Mouse (Mus musculus): ENCODE results near the gene Abhd16a.

Gene Abhd16a

GRCm38 (mm10) chr17:35058911-35059892 lies 29.9 kb upstream of the Abhd16a start, which contains the start of gene Ddah2:
Ddah2 (plus strand) TSS chr17:35059035.
- DNase-seq (ENCODE audit: low spot score in 2 of 2), result peak; percentile 79 to 92

- no peak for DNase-seq (ENCODE audit: low spot score in 2 of 2)
These were observed 29.0 kb upstream of the Abhd16a start for GRCm38 (mm10) chr17:35060071-35060470.

- DNase-seq (ENCODE audit: low spot score in 2 of 2), result no peak
These were observed 28.2 kb upstream of the Abhd16a start for GRCm38 (mm10) chr17:35060737-35061297.

GRCm38 (mm10) chr17:35061299-35061698 lies 27.8 kb upstream of the Abhd16a start:
- DNase-seq (ENCODE audit: low spot score in 2 of 2), result no peak

- peak in 1 of 2 experiments; percentile 32 for DNase-seq (ENCODE audit: low spot score in 2 of 2)
These were observed 25.6 kb upstream of the Abhd16a start for GRCm38 (mm10) chr17:35063466-35063865.

GRCm38 (mm10) chr17:35064378-35064877 lies 24.6 kb upstream of the Abhd16a start:
- no peak for DNase-seq (ENCODE audit: low spot score in 2 of 2)

- no peak for DNase-seq (ENCODE audit: low spot score in 2 of 2)
These were observed 23.8 kb upstream of the Abhd16a start, which contains the start of gene Ly6g6c for GRCm38 (mm10) chr17:35064951-35065947. Ly6g6c (plus strand) TSS chr17:35065388.

- DNase-seq (ENCODE audit: low spot score in 2 of 2), result no peak
These were observed 23.0 kb upstream of the Abhd16a start, which contains the start of gene Mpig6b for GRCm38 (mm10) chr17:35066084-35066483. Mpig6b (minus strand) TSS chr17:35066184.

- DNase-seq (ENCODE audit: low spot score in 2 of 2), result no peak
These were observed 20.7 kb upstream of the Abhd16a start for GRCm38 (mm10) chr17:35068213-35068914.

GRCm38 (mm10) chr17:35070556-35071229 lies 18.4 kb upstream of the Abhd16a start:
- no peak for DNase-seq (ENCODE audit: low spot score in 2 of 2)

- no peak for DNase-seq (ENCODE audit: low spot score in 2 of 2)
These were observed 17.6 kb upstream of the Abhd16a start for GRCm38 (mm10) chr17:35071454-35071853.

GRCm38 (mm10) chr17:35074097-35074496 lies 15.0 kb upstream of the Abhd16a start:
- no peak for DNase-seq (ENCODE audit: low spot score in 2 of 2)

- no peak for DNase-seq (ENCODE audit: low spot score in 2 of 2)
These were observed 12.4 kb upstream of the Abhd16a start, which contains the start of gene Ly6g6e for GRCm38 (mm10) chr17:35076507-35077176. Ly6g6e (plus strand) TSS chr17:35076902.

- DNase-seq (ENCODE audit: low spot score in 2 of 2), result no peak
These were observed 11.8 kb upstream of the Abhd16a start for GRCm38 (mm10) chr17:35077285-35077684.

GRCm38 (mm10) chr17:35077786-35078233 lies 11.3 kb upstream of the Abhd16a start, which contains the start of gene Ly6g6d:
Ly6g6d (minus strand) TSS chr17:35078065.
- DNase-seq (ENCODE audit: low spot score in 2 of 2), result no peak

GRCm38 (mm10) chr17:35079778-35080177 lies 9.3 kb upstream of the Abhd16a start:
- no peak for DNase-seq (ENCODE audit: low spot score in 2 of 2)

- DNase-seq (ENCODE audit: low spot score in 2 of 2), result no peak
These were observed 8.8 kb upstream of the Abhd16a start for GRCm38 (mm10) chr17:35080248-35080647.

GRCm38 (mm10) chr17:35080710-35081109 lies 8.4 kb upstream of the Abhd16a start:
- DNase-seq (ENCODE audit: low spot score in 2 of 2), result no peak

Data from cerebellum, postnatal 4 days (tissue).